Mouse (Mus musculus) cerebellum, postnatal 14 days (tissue): Measurements from ENCODE around the gene Kpna7.
"Not testable (repeated sequence)": the region's sequence is repeated elsewhere in the genome, so short reads cannot be mapped to it uniquely, and the experiment has no call there.

ENCODE experiments used
- DNase-seq, 2 experiments: peaks; one replicate each; pipeline ENCODE4 v3.0.0; 2021; ENCODE audit warnings: mixed read lengths in 2 of 2

Gene Kpna7

GRCm38 (mm10) chr5:145101451-145101850 lies 17.6 kb upstream of the Kpna7 start:
- not testable (repeated sequence) for DNase-seq

GRCm38 (mm10) chr5:145100960-145101359 lies 17.1 kb upstream of the Kpna7 start:
- no peak for DNase-seq

GRCm38 (mm10) chr5:145098340-145098821 lies 14.6 kb upstream of the Kpna7 start:
- no peak for DNase-seq

GRCm38 (mm10) chr5:145096195-145096594 lies 12.4 kb upstream of the Kpna7 start:
- no peak for DNase-seq

DNA sequence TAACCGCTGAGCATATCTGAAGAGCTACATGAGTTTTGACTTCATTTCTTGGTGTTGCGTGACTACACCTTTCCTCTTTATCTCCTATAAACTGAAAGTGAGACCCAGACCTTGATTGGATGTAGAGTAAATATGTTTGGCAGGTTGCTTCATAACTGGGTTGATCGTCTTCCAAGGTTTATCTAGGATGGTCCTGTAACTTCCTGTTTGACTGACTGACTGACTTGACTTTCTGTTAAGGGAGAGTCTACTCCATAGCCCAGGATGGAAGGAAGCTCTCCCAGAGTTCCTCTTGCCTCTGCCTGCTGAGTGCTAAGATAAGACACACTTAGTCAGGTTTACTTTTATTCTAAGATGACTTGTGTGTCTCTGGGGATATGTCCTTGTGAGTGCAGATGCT lies 6.0 kb upstream of the Kpna7 start:
- no peak for DNase-seq

DNA sequence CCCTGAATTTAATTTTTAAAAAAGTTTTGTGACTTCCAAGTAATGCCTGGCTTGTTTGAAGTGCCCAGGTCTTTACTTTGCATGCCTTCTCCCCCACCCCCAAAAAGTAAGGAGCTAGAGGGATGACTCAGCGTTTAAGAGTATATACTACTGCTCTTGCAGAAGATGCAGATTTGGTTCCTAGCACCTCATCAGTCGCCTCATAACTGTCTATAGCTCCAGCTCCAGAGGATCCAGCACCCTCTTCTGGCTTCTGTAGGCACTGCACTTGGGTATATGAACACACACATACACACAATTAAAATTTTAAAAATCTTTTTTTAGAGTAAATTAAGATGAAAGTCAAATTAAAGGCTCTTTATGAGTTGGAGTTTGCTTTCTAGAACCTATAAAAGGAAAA lies 4.4 kb upstream of the Kpna7 start:
- no peak for DNase-seq

DNA sequence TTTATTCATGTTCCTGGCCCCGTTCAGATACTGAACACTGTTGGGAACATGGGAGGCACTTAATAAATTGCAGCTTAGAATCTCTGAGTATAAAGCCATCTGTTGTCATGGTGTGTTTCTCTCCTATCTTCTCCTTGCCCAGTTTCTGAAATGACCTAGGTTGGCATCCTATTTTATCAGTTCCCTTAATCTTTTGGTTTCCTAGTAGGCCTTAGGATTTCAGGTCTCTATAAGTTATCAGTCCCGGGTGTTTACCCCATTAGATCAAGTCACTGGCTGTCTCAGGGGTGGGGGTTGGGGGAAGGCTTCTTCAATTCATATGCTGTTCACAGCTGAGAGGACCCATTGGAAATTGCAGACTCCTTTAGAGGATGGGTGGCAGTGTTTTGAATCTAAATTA lies 992 bp upstream of the Kpna7 start:
- DNase-seq: no peak

DNA sequence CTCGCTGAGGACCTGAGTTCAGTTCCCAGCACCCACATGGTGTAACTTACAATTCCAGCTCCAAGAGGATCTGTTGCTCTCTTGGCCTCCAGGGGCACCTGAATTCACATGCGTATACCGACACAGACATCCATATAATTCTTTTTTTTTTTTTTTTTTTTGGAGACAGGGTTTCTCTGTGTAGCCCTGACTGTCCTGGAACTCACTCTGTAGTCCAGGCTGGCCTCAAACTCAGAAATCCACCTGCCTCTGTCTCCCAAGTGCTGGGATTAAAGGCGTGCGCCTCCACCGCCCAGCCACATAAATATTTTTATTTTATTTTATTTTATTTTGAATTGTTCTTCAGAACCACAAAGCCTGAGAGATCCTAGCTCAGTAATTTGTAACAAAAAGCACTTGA lies 629 bp downstream of the Kpna7 start:
- peak in 1 of 2 experiments; percentile 17 for DNase-seq

GRCm38 (mm10) chr5:145081866-145082613 lies 1.8 kb downstream of the Kpna7 start:
- no peak for DNase-seq

GRCm38 (mm10) chr5:145075081-145075480 lies 8.7 kb downstream of the Kpna7 start:
- no peak for DNase-seq

- peak in 1 of 2 experiments; percentile 24 for DNase-seq
Measured at GRCm38 (mm10) chr5:145071342-145071741, 12.5 kb downstream of the Kpna7 start.

- DNase-seq: peak; percentile 86 to 90
Measured at GRCm38 (mm10) chr5:145069707-145070106, 14.1 kb downstream of the Kpna7 start.

DNA sequence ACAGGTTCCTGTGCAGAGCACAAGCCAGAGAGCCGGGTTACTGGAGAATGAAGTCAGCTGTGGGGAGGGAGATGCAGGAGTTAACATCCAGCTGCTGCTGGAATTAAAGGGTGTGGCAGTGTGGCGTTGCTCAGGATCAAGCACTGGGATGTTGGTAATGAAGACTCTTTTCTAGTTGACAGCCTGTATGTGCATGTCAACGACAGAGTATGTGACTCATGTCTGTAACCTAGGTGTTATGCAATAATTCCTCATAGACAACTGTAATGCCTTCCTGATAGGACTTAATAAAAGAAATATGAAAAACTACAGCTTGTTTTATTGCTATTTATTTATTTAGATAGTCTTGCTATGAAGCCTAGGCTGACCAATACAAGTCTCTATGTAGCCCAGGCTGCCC lies 15.0 kb downstream of the Kpna7 start:
- no peak for DNase-seq

- no peak for DNase-seq
Measured at GRCm38 (mm10) chr5:145064765-145065340, 19.0 kb downstream of the Kpna7 start.

DNA sequence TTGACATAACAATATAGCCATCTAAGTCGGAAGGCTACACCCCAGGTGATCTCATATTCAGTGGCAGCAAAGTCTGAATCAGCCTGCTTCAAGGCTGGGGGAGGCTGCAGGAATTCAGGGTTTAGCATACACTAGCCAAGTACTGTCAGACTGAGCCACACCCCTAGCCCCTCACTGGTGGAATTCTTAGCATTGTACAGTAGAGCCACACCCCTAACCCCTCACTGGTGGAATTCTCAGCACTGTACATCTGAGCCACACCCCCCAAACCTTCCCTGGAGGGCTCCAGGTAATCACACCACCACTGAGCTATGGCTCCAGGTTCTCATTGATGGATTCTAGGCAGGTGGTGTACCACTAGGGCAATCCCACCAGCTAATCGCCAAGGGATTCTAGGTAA lies 24.3 kb downstream of the Kpna7 start:
- DNase-seq: no peak

DNA sequence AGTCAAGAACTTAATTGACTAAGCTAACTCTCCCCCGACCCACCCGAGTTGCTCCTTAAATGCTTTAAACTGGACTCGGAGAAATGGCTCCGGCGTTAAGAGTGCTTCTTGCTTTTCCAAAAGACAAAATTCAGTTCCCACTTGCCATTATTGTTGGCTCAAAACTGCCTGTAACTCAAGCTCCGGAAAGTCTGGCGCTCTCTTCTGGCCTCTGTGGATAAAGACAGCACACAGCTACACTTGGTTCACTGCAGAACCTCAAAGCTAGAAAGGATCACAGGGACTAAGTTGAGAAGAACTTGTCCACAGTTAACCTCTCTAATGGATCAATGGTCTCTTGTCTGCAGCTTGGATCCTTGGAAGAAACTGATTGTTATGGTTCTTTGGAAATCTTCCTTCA lies 25.1 kb downstream of the Kpna7 start:
- no peak for DNase-seq

- DNase-seq: no peak
Measured at GRCm38 (mm10) chr5:145057907-145058306, 25.9 kb downstream of the Kpna7 start.

DNA sequence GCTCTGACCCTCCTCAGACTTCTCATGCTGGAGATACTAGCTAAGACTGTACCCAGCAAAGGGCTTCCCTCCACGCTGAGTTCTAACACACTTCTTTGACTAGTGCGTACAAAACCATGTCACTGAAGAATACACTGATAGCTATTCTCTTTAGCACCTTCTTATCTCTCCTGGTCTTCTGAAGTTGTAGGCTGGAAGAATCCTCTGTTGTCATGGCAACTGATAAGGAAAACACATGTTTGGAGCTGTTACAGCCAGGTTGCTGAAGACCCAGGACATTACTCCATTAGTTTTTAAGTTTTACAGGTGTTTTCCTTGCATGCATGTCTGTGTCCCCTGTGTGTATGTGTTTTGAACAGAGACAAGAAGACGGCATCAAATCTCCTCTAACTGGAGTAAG lies 29.6 kb downstream of the Kpna7 start:
- not testable (repeated sequence) for DNase-seq

- not testable (repeated sequence) for DNase-seq
Measured at GRCm38 (mm10) chr5:145042690-145043089, 41.1 kb downstream of the Kpna7 start, which contains the start of gene 1700018F24Rik. TSS of gene 1700018F24Rik (plus strand) at chr5:145042990.

DNA sequence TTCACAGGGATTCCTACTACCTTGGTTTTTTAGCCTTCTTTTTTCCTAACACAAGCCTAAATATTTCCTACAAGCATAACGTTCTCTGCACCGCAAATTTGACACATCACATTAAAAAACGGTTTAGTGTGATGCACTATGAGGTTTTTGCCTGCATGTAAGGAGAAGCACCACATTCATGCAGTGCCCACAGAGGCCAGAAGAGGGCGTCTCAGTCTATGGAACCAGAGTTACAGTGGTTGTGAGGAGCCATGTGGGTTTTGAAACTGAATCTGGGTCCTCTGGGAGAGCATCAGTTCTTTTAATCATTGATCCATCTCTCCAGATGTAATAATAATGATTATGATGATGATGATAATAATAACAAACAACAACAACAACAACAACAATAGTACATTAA lies 42.2 kb downstream of the Kpna7 start:
- DNase-seq: peak; percentile 4 to 33

DNA sequence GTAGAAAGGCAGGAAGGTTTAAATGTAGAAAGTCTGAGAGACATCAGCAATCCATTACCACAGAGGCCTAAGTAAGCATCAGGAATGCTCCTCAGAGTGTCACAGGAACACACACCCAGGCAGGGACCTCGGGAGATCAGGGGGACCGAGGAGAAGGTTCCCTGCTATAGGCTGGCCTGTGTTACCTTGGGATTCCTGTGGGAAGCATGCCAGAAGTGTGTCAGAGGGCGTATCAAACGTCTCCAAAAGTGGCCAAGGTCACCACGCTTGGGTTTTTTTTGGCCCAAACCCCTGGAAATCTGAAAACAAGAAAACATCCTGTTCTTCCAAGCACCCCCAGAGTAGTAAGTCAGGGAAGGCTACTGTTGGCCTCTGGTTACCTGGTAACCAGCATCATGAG lies 51.4 kb downstream of the Kpna7 start, which contains the start of gene Gm4871:
TSS of gene Gm4871 (minus strand) at position 364 of the 400 bp plus-strand sequence.
- DNase-seq: not testable (repeated sequence)

DNA sequence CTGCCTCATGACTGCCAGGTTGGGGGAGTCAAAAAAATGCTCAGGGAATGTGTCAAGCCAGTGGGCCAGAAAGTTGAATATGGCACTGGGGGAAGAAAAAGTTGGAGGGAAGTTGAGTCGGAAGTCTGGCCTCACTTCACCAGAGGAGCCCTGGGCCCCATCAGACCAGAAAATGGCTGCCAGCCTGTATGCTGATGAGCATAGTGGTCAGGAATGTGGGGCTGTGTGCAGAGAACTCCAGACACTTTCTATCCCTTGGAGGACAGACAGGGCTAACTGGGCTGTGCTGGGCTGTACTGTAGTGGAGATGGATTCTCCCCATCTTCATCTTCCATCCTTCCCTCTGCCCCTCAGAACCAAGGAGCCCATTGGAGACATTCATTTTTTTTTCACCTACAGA lies 53.4 kb downstream of the Kpna7 start:
- DNase-seq: not testable (repeated sequence)

- not testable (repeated sequence) for DNase-seq
Measured at GRCm38 (mm10) chr5:145020712-145021111, 63.1 kb downstream of the Kpna7 start.

DNA sequence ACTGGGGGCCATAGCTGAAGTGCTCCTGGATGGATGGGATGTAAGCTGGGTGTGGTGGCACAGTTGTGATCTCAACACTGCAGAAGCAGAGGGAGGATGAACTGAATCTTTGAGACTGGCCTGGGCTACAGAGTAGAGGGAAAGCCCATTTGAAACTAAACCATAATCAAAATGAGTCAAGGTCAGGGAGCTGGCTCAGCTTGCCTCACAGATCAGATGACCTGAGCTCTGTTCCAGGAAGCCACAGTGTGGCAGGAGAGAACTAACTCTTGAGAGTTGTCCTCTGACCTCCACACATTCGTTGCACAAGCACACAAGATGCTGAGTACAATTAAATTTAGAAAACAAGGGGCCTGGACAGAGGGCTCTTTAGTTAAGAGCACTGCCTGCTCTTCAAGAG lies 63.6 kb downstream of the Kpna7 start:
- DNase-seq: not testable (repeated sequence)
